Mouse (Mus musculus) kidney, embryonic 16.5 days (tissue): ENCODE results near the gene Xylt1. TPM values are rescaled to one million over a fixed set of nuclear protein-coding genes. Genes with fewer than 3 reads are reported as not detected.

Source experiments
- ATAC-seq: fragments of 200-750 bp; cut with Nextera tagmentation; 2 replicates; pipeline ENCODE4 v1.8.0; 2017; ENCODE audit warnings: moderate TSS enrichment; ENCODE audit not compliant: low FRiP score, low TSS enrichment
- H3K27ac ChIP-seq: fragments of 300-500 bp; sonication (generic); 2 replicates; pipeline ENCODE4 v1.5.1; 2014; ENCODE audit warnings: low read length
- H3K27me3 ChIP-seq: fragments of 300-500 bp; sonication (generic); 2 replicates; pipeline ENCODE4 v1.6.1; 2014; ENCODE audit warnings: low read length, control low read depth, mixed read lengths; ENCODE audit not compliant: insufficient read depth
- H3K36me3 ChIP-seq: fragments of 300-500 bp; sonication (generic); 2 replicates; pipeline ENCODE4 v1.6.1; 2014; ENCODE audit warnings: low read length, control low read depth, mixed read lengths; ENCODE audit not compliant: insufficient read depth
- H3K4me1 ChIP-seq: fragments of 300-500 bp; sonication (generic); 2 replicates; pipeline ENCODE4 v1.6.1; 2014; ENCODE audit warnings: low read length, control low read depth, mixed read lengths; ENCODE audit not compliant: insufficient read depth
- H3K4me2 ChIP-seq: fragments of 300-500 bp; sonication (generic); replicated peaks from 2 replicates; pipeline ENCODE4 v1.6.1; 2014; ENCODE audit warnings: low read depth, low read length
- H3K4me3 ChIP-seq: fragments of 300-500 bp; sonication (generic); 2 replicates; pipeline ENCODE4 v1.5.1; 2014; ENCODE audit warnings: mild to moderate bottlenecking, low read length
- H3K9ac ChIP-seq: fragments of 300-500 bp; sonication (generic); replicated peaks from 2 replicates; pipeline ENCODE4 v1.6.1; 2014; ENCODE audit warnings: low read length
- H3K9me3 ChIP-seq: fragments of 300-500 bp; sonication (generic); 2 replicates; pipeline ENCODE4 v1.6.1; 2016; ENCODE audit warnings: low read length, control low read depth
- WGBS: fragments of 180-500 bp; shearing (Covaris S2); extraction: QIAGEN DNeasy Blood & Tissue Kit; methylation state at CpG from one replicate; pipeline ENCODE4 v1.1.7; 2014; 5-methylcytosine and 5-hydroxymethylcytosine counted together
- polyA plus RNA-seq: library from polyadenylated mRNA; unstranded; fragments of >200 nt; fragmentation: Nextera tagmentation; extraction: Ambion mirVana; gene quantifications from 2 replicates; pipeline ENCODE4 v1.2.1, GENCODE M21; 2015

Gene Xylt1
- polyA plus RNA-seq, 1 experiment from 2014 or later = 1.6 TPM

DNA sequence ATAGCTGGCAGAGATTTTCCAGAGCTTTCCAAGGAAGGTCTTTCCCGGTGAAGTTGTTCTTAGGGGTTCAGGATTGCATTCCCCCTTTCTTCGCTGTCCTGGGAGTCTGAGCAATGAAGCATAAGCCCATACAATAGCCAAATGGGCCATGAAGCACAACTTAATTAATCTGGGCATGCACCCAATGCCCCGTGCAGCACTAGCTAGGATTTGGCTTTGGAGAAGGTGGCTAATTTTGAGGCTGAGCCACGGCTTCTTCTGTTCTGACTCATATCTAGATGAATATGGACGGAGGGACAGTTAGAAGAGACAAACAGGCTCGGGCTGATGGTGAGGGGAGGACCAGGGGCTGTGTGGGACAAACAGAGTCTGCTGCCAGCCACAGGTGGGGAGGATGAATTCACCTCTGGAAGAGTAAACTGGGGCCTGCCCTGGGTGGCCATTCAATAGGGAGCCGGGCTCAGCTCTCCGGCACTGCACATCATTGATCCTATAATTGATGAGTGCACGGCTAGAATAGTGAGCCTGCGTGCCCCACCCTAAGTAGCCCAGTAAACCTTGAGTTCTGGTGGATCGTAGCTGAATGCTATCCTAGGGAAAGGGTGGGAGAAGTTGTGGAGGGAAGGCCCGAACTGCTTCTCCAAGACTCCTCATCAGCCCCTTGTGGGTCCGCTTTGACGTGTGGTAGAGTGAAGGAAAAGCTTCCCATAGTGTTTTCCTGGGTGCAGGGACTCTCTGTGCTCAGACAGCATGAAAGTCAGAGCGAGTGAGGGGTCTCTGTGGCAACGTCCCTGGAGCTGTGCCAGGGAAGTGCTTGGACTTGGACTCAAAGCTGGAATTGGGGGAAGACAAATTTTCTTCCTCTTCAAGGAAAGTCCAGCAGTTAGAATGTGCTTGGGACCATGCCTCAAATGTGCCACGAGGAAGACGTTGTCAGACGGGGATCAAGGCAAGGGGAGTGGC, 92.3 kb downstream of the Xylt1 start:
- 40% methylated on average over 19 of the region's 19 CpGs for WGBS
- ATAC-seq = peak; percentile 49
- peaks cover 26% of the 10 kb centered on the region for H3K4me1 ChIP-seq
- no peak overlapping the region for H3K4me2 ChIP-seq
- no peaks in the 10 kb centered on the region for H3K36me3 ChIP-seq
- H3K27ac ChIP-seq = peak overlapping the region; percentile 12; the same call in 1 of the 2 replicates
- H3K9ac ChIP-seq = no peak overlapping the region
- H3K9me3 ChIP-seq = no peaks in the 10 kb centered on the region
- H3K27me3 ChIP-seq = no peaks in the 10 kb centered on the region
- H3K4me3 ChIP-seq = no peak overlapping the region

DNA sequence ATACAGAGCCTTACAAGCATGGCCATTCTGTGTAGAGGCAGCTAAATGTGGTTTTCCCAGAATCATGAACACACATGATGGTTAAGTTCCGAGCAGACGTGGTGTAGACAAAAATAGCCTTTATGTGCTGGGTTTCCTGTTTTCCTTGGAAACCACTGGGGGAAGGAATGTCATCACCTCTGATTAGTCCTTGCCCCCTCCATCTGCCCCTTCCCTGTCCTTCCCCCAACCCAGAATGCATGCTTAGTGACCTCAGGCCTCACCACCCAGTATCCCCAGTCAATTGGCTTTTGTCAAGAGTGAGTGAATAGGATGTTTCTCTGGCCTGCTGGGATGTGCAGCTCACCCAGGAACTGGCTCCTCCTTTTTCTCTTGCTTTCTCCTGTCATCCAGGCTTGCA, 93.5 kb downstream of the Xylt1 start:
- H3K36me3 ChIP-seq = no peaks in the 10 kb centered on the region
- WGBS = 35% methylated on average over 2 of the region's 2 CpGs
- H3K9ac ChIP-seq = no peak overlapping the region
- no peaks in the 10 kb centered on the region for H3K27me3 ChIP-seq
- peaks cover 26% of the 10 kb centered on the region for H3K4me1 ChIP-seq
- H3K27ac ChIP-seq = no peak overlapping the region
- ATAC-seq = no peak
- H3K4me3 ChIP-seq = no peak overlapping the region
- no peaks in the 10 kb centered on the region for H3K9me3 ChIP-seq
- no peak overlapping the region for H3K4me2 ChIP-seq

DNA sequence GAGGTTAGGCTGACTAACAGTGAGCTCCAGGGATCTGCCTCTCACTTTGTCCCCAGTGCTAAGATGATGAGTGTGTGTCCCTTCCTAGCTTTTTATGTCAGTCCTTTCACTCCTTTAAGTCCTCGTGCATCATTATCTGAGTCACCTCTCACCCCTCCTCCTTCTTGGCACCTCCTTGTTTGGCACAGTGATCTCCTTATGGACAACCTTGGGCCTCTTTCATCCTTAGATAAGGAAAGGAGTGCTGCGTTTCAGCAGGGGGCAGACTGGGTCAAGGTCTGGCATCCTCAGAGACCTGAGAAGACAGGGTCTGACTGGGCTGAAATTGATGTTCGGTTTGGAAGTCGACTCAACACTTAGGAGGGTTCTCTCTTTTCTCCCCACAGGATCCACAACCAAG, 94.3 kb downstream of the Xylt1 start:
- Histone ChIP-seq H3K36me3 (no peaks in the 10 kb centered on the region), H3K9me3 (no peaks in the 10 kb centered on the region), H3K4me3 (no peak overlapping the region), H3K4me1 (peaks cover 26% of the 10 kb centered on the region), H3K4me2 (no peak overlapping the region), H3K9ac (no peak overlapping the region), H3K27me3 (no peaks in the 10 kb centered on the region), H3K27ac (no peak overlapping the region)
- 56% methylated on average over 4 of the region's 4 CpGs for WGBS
- no peak for ATAC-seq

DNA sequence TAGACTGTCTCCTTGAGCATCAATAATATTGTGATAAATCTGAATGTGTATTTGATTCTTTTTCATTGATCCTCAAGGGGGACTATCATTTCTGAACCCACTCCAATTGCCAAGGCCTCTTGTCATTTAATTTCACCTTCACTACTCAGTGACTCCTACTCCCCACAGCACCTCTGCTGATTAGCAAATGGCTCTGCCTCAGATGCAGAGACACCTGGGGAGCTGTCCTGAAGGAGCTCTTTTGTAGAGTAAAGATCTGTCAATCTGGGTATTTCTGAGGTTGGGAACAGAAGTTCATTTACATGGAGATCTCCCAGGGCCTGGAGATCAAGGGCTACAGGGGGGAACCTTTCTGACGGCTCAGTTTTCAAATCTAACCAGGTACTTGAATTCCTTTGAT, 98.2 kb downstream of the Xylt1 start:
- Histone ChIP-seq H3K36me3 (no peaks in the 10 kb centered on the region), H3K9me3 (no peaks in the 10 kb centered on the region), H3K27ac (no peak overlapping the region), H3K4me3 (no peak overlapping the region), H3K4me2 (no peak overlapping the region), H3K4me1 (peaks cover 5% of the 10 kb centered on the region; the same call in 1 of the 2 replicates), H3K9ac (no peak overlapping the region), H3K27me3 (no peaks in the 10 kb centered on the region)
- ATAC-seq = no peak
- WGBS = 22% methylated on average over 1 of the region's 1 CpGs

DNA sequence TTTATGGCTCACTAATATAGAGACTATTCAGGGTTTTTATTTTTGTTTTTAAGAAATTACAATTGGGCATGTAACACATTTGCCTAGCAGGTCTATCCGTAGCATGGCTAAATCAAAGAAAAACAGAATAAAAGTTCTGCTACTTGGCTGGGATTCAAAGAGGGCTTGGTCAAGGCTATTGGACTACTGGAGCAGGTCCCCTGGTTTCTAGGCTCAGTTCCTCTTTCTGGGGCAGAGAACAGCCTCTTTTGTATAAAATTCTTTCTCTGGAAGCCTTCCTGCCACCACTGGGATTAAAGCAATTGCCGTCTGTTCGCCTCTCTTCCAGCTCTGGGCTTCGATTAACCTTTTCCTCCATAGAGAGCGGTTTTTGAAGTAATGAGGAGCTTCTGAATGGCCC, 100.1 kb downstream of the Xylt1 start:
- Histone ChIP-seq H3K9me3 (no peaks in the 10 kb centered on the region), H3K9ac (no peak overlapping the region), H3K4me1 (no peaks in the 10 kb centered on the region), H3K27me3 (no peaks in the 10 kb centered on the region), H3K36me3 (no peaks in the 10 kb centered on the region), H3K27ac (no peak overlapping the region), H3K4me3 (no peak overlapping the region), H3K4me2 (no peak overlapping the region)
- ATAC-seq = no peak
- WGBS = 83% methylated on average over 5 of the region's 5 CpGs

DNA sequence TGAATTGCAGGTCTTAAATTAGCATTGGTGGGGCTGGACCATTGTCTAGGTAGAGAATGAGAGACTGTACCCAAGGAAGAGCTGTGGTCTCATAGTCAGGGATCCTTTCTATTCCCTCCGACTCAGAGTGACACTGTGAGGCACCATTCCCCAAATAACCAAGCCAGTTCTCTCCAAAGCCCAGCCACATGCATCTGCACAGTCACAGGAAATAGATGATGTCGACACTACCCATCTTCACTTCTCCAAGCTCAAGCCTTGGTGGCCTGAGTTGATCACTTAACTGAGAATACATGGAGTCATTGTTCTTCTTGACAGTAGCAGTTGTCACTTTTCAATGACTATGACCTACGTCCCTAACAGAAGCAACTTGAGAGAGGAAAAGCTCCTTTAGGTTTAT, 100.6 kb downstream of the Xylt1 start:
- Histone ChIP-seq H3K4me3 (no peak overlapping the region), H3K9ac (no peak overlapping the region), H3K9me3 (no peaks in the 10 kb centered on the region), H3K36me3 (no peaks in the 10 kb centered on the region), H3K27ac (no peak overlapping the region), H3K27me3 (no peaks in the 10 kb centered on the region), H3K4me1 (no peaks in the 10 kb centered on the region), H3K4me2 (no peak overlapping the region)
- 93% methylated on average over 3 of the region's 3 CpGs for WGBS
- no peak for ATAC-seq

DNA sequence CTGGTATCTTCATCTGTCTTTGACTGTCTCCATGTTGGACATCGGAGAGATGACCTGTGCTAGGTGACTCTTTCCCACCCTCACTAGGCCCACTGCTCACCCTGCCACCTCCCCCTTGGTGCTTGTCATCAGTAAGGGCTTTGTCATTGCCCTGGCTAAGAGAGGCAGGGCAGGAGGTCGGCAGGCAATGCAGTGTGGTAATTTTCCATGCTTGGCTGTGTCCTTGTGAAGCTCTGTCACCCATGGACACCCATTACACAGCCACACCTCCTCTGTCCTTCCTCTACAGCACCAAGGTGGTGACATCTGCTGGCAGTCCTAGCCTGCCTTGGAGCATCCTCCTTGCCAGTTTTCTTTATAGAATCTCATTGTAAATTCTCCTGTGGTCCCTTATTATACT, 101.9 kb downstream of the Xylt1 start:
- Histone ChIP-seq H3K4me1 (no peaks in the 10 kb centered on the region), H3K27ac (no peak overlapping the region), H3K9me3 (no peaks in the 10 kb centered on the region), H3K36me3 (no peaks in the 10 kb centered on the region), H3K4me2 (no peak overlapping the region), H3K27me3 (no peaks in the 10 kb centered on the region), H3K4me3 (no peak overlapping the region), H3K9ac (no peak overlapping the region)
- 74% methylated on average over 2 of the region's 2 CpGs for WGBS
- no peak for ATAC-seq

DNA sequence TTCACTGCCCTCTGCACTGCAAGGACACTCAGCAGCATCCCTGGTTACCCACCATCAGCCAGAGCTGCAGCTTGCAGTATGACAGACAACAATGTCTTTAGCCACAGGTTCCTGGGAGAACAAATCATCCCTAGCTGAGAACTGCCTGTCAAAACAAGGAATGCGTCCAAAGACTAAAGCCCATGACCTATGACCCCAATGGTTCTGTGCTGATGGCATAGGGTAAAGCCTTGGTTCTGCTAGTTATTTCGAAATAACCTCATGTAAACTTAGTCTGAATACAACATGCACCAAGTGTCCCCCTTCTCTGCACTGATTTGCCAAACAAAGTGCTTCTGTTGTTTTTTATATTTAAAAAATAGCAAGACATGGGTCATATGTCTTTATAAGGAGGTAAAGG, 103.8 kb downstream of the Xylt1 start:
- no peak overlapping the region for H3K27ac ChIP-seq
- WGBS = 70% methylated on average over 2 of the region's 2 CpGs
- no peak overlapping the region for H3K4me3 ChIP-seq

DNA sequence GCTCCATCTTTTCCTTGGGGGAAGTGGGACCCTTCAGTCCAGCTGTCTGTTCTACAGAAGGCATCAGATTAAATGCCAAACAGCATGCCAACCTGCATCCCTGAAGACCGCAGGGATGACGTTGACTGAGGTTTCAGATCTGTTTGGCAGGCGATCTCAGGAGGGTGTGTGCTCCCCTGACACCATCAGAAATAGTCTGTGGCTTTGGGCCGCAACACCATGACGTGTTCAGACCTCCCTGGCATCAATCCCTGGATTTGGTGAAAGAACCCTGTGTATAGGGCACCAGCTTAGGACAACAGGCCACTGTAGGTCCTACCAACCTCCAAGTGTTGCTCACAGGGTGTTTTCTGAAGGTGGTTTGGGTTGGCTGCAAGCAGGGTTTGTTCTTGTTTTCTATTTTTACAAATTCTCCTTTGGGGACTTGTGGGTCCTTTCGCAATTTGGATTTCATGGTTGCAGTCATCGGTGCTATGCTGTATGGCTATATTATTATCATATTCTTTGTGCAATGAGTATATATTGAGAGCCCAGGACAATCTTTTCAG, 104.3 kb downstream of the Xylt1 start:
- no peaks in the 10 kb centered on the region for H3K27me3 ChIP-seq
- no peak overlapping the region for H3K27ac ChIP-seq
- peaks cover under 1% of the 10 kb centered on the region; the same call in 1 of the 2 replicates for H3K4me1 ChIP-seq
- H3K4me2 ChIP-seq = no peak overlapping the region
- no peak for ATAC-seq
- no peak overlapping the region for H3K4me3 ChIP-seq
- no peak overlapping the region for H3K9ac ChIP-seq
- no peaks in the 10 kb centered on the region for H3K36me3 ChIP-seq
- 94% methylated on average over 7 of the region's 7 CpGs for WGBS
- H3K9me3 ChIP-seq = no peaks in the 10 kb centered on the region

More for the DNA sequence above, 103.8 kb downstream of the Xylt1 start:
- no peaks in the 10 kb centered on the region for H3K4me1 ChIP-seq
- H3K9me3 ChIP-seq = no peaks in the 10 kb centered on the region
- H3K4me2 ChIP-seq = no peak overlapping the region
- no peak overlapping the region for H3K9ac ChIP-seq
- H3K36me3 ChIP-seq = no peaks in the 10 kb centered on the region
- no peak for ATAC-seq
- no peaks in the 10 kb centered on the region for H3K27me3 ChIP-seq
